Mouse (Mus musculus): ENCODE measurements at regions not wholly inside any gene's neighbourhood (a gene's known extent, or its start where the extent isn't known, plus 50 kb on each side); places are given as distances from the start of the nearest gene placed in this dataset.
"Not testable (repeated sequence)": the region's sequence is repeated elsewhere in the genome, so short reads cannot be mapped to it uniquely, and the experiment has no call there.

- no peaks in the 10 kb centered on the region for H3K36me3 ChIP-seq (ENCODE audit: insufficient read depth, low read length)
- peak; percentile 65 for ATAC-seq (ENCODE audit: low FRiP score, low TSS enrichment)
- H3K9ac ChIP-seq (replicated peaks; ENCODE audit: low read length) = no peak overlapping the region
- H3K9me3 ChIP-seq (ENCODE audit: low read length) = no peaks in the 10 kb centered on the region
- no peaks in the 10 kb centered on the region for H3K27me3 ChIP-seq (ENCODE audit: insufficient read depth, low read length)
- H3K4me2 ChIP-seq (replicated peaks; ENCODE audit: low read depth, low read length) = no peak overlapping the region
- 61% methylated on average over 6 of the region's 6 CpGs for WGBS
- H3K4me1 ChIP-seq (ENCODE audit: insufficient read depth, low read length) = no peaks in the 10 kb centered on the region
- H3K4me3 ChIP-seq (ENCODE audit: low read length) = no peak overlapping the region
- no peak overlapping the region for H3K27ac ChIP-seq (ENCODE audit: low read length)
These were observed 968.1 kb downstream of the Adgrl3 start for GRCm38 (mm10) chr5:81988069-81988468.

GRCm38 (mm10) chr5:82007955-82008354, 988.0 kb downstream of the Adgrl3 start:
- Histone ChIP-seq H3K27ac (ENCODE audit: low read length) (no peak overlapping the region), H3K9me3 (ENCODE audit: low read length) (no peaks in the 10 kb centered on the region), H3K4me2 (replicated peaks; ENCODE audit: low read depth, low read length) (no peak overlapping the region), H3K36me3 (ENCODE audit: insufficient read depth, low read length) (no peaks in the 10 kb centered on the region), H3K27me3 (ENCODE audit: insufficient read depth, low read length) (no peaks in the 10 kb centered on the region), H3K4me3 (ENCODE audit: low read length) (no peak overlapping the region), H3K4me1 (ENCODE audit: insufficient read depth, low read length) (no peaks in the 10 kb centered on the region), H3K9ac (replicated peaks; ENCODE audit: low read length) (no peak overlapping the region)
- ATAC-seq (ENCODE audit: low FRiP score, low TSS enrichment) = no peak
- 83% methylated on average over 2 of the region's 2 CpGs for WGBS

GRCm38 (mm10) chr5:82024126-82024525, 1004.2 kb downstream of the Adgrl3 start:
- Histone ChIP-seq H3K9me3 (ENCODE audit: low read length) (no peaks in the 10 kb centered on the region), H3K4me3 (ENCODE audit: low read length) (no peak overlapping the region), H3K27ac (ENCODE audit: low read length) (no peak overlapping the region), H3K36me3 (ENCODE audit: insufficient read depth, low read length) (no peaks in the 10 kb centered on the region), H3K4me1 (ENCODE audit: insufficient read depth, low read length) (peaks cover 4% of the 10 kb centered on the region; the same call in 1 of the 2 replicates), H3K27me3 (ENCODE audit: insufficient read depth, low read length) (no peaks in the 10 kb centered on the region), H3K4me2 (replicated peaks; ENCODE audit: low read depth, low read length) (no peak overlapping the region), H3K9ac (replicated peaks; ENCODE audit: low read length) (no peak overlapping the region)
- ATAC-seq (ENCODE audit: low FRiP score, low TSS enrichment) = peak; percentile 82; the same call in 1 of the 2 replicates
- 58% methylated on average over 4 of the region's 4 CpGs for WGBS

DNA sequence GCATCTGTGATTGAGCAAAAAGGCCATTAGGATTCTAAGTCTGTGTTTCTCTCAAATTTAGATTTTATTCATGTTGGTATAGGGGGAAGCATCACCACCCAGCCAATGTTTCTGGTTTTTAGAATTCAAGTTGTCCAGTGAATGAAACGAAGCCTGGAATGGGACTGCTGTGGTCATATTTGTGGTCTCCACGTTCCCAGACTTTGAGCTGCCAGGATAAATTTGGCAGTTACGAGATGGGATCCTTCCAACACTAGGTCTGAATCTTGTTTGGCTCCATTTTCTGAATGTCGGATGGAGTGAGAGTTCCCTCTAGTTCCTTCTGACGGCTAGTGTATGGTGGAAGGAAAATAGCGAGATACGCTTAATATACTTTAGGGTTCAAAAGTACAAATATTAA, 1014.8 kb downstream of the Adgrl3 start:
- H3K27me3 ChIP-seq (ENCODE audit: insufficient read depth, low read length) = no peaks in the 10 kb centered on the region
- no peak for ATAC-seq (ENCODE audit: low FRiP score, low TSS enrichment)
- no peak overlapping the region for H3K9ac ChIP-seq (replicated peaks; ENCODE audit: low read length)
- H3K27ac ChIP-seq (ENCODE audit: low read length) = no peak overlapping the region
- no peaks in the 10 kb centered on the region for H3K4me1 ChIP-seq (ENCODE audit: insufficient read depth, low read length)
- H3K36me3 ChIP-seq (ENCODE audit: insufficient read depth, low read length) = no peaks in the 10 kb centered on the region
- H3K4me2 ChIP-seq (replicated peaks; ENCODE audit: low read depth, low read length) = no peak overlapping the region
- WGBS = 90% methylated on average over 7 of the region's 7 CpGs
- no peak overlapping the region for H3K4me3 ChIP-seq (ENCODE audit: low read length)
- H3K9me3 ChIP-seq (ENCODE audit: low read length) = no peaks in the 10 kb centered on the region

DNA sequence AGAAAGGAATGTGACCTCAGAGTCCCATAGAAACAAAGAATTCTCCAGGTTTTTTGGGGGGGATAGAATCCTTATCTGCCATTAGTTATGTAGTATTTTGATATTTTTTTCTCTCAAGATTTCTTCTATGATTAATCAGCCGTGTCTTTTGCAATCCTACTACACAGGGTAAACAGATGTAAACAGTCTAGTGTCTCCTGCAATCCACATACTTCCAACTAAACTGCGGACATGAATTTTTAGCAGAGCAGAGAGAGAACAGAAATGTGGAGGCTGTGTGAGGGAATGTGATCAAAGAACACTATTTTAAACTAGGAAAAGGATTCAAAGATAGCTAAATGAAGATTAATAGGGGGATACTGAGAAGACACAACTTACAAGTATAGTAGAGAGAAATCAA, 1026.2 kb downstream of the Adgrl3 start:
- Histone ChIP-seq H3K36me3 (ENCODE audit: insufficient read depth, low read length) (no peaks in the 10 kb centered on the region), H3K27ac (ENCODE audit: low read length) (no peak overlapping the region), H3K4me2 (replicated peaks; ENCODE audit: low read depth, low read length) (no peak overlapping the region), H3K4me3 (ENCODE audit: low read length) (no peak overlapping the region), H3K9ac (replicated peaks; ENCODE audit: low read length) (no peak overlapping the region), H3K9me3 (ENCODE audit: low read length) (no peaks in the 10 kb centered on the region), H3K4me1 (ENCODE audit: insufficient read depth, low read length) (no peaks in the 10 kb centered on the region), H3K27me3 (ENCODE audit: insufficient read depth, low read length) (no peaks in the 10 kb centered on the region)
- 68% methylated on average over 2 of the region's 2 CpGs for whole genome bisulfite sequencing
- no peak for ATAC-seq (ENCODE audit: low FRiP score, low TSS enrichment)

DNA sequence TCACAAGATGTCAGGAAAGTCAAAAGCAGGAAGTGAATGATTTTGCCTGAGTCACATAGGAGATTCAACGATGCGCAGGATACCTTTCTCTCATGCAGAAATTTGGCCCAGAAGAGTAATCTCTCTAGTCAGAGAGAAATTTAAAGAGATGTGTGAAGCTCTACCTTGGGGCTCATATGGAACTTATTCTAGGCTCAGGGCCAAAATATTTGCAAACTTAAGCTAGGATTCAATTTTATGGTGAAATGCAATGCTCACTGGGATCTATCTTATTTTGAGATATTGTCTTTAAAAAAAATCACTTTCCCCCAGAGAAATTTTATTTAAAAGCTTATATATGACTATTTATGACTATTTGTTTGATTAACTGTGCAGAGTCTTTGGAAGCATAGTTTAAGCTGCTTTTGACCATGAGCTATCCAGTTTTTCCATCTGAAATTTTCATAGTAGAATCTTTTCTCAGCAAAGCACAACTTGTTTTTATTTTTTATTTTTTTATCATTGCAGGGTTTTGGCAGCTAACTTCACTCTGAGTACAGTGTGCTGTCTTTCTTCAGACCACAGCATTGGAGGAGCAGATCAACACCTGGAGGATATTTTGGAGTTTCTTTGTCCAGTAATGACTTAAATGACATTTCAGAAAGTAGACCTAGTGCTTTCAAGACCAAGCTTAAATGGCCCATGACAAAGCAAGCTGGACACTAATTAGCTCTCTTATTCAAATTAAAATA, 1039.3 kb downstream of the Adgrl3 start:
- no peaks in the 10 kb centered on the region for H3K27me3 ChIP-seq (ENCODE audit: insufficient read depth, low read length)
- no peak overlapping the region for H3K9ac ChIP-seq (replicated peaks; ENCODE audit: low read length)
- H3K4me1 ChIP-seq (ENCODE audit: insufficient read depth, low read length) = no peaks in the 10 kb centered on the region
- peaks cover 6% of the 10 kb centered on the region; the same call in 1 of the 2 replicates for H3K9me3 ChIP-seq (ENCODE audit: low read length)
- ATAC-seq (ENCODE audit: low FRiP score, low TSS enrichment) = no peak
- H3K27ac ChIP-seq (ENCODE audit: low read length) = no peak overlapping the region
- H3K4me3 ChIP-seq (ENCODE audit: low read length) = no peak overlapping the region
- WGBS = 87% methylated on average over 2 of the region's 2 CpGs
- H3K4me2 ChIP-seq (replicated peaks; ENCODE audit: low read depth, low read length) = no peak overlapping the region
- H3K36me3 ChIP-seq (ENCODE audit: insufficient read depth, low read length) = no peaks in the 10 kb centered on the region

DNA sequence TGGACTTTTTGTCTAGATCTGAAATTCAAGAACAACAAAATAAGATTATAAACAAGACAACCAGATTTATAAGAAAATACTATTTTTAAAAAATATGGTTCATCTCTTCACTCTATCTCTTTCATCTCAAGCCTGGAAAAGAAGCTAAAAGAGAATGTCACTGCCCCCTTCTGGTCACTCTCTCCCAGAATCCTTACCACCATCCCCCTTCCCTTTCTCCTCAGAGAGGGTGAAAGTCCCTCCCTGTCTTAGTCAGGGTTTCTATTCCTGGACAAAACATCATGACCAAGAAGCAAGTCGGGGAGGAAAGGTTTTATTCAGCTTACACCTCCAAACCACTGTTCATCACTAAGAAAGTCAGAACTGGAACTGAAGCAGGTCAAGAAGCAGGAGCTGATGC, 1040.7 kb downstream of the Adgrl3 start:
- Histone ChIP-seq H3K36me3 (ENCODE audit: insufficient read depth, low read length) (no peaks in the 10 kb centered on the region), H3K27me3 (ENCODE audit: insufficient read depth, low read length) (no peaks in the 10 kb centered on the region)

DNA sequence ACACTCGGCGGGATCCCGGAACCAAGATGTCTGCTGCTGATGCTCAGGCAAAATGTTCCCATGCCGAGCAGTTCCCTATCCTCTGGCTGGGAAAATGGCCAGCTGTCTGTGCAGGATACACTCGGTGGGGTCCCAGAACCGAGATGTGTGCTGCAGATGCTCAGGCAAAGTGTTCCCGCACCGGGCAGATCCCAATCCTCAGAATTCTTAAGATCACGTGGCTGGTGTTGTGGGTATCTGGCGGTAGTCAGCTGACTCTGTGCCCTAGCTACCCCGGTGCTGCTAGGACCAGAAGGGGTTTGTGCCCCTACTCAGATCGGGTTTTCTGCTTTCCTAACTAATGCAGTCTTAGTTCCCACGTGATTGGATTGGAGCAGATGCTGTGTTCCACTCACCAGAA, 1049.3 kb downstream of the Adgrl3 start:
- H3K27ac ChIP-seq (ENCODE audit: low read length) = not testable (repeated sequence)
- 88% methylated on average over 13 of the region's 13 CpGs for WGBS

More for the DNA sequence above, 1040.7 kb downstream of the Adgrl3 start:
- Histone ChIP-seq H3K4me3 (ENCODE audit: low read length) (no peak overlapping the region), H3K9me3 (ENCODE audit: low read length) (peaks cover 6% of the 10 kb centered on the region; the same call in 1 of the 2 replicates), H3K4me1 (ENCODE audit: insufficient read depth, low read length) (no peaks in the 10 kb centered on the region), H3K9ac (replicated peaks; ENCODE audit: low read length) (no peak overlapping the region), H3K4me2 (replicated peaks; ENCODE audit: low read depth, low read length) (no peak overlapping the region), H3K27ac (ENCODE audit: low read length) (no peak overlapping the region)
- WGBS = 52% methylated on average over 1 of the region's 1 CpGs
- no peak for ATAC-seq (ENCODE audit: low FRiP score, low TSS enrichment)

DNA sequence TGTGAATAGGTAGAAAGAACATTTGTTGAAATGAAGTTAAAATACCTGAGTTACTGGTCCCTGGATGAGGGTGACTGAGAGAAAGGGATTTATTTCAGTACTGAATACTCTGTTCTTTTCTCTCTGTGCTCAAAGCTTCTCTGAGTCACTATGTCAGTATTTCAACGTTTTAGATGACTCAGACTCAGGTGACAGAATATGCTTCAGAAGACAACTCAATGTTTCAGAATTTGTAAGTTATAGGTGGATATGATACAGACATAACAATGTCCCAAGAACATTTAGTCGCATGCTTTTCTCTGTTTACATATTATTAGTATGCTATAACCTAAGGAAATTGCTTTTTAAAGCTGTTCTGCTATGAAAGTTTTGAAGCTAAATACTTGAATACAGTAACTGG, 1069.5 kb downstream of the Adgrl3 start:
- Histone ChIP-seq H3K4me1 (ENCODE audit: insufficient read depth, low read length) (no peaks in the 10 kb centered on the region), H3K4me3 (ENCODE audit: low read length) (no peak overlapping the region), H3K4me2 (replicated peaks; ENCODE audit: low read depth, low read length) (no peak overlapping the region), H3K9ac (replicated peaks; ENCODE audit: low read length) (no peak overlapping the region), H3K9me3 (ENCODE audit: low read length) (no peaks in the 10 kb centered on the region), H3K27ac (ENCODE audit: low read length) (no peak overlapping the region), H3K36me3 (ENCODE audit: insufficient read depth, low read length) (no peaks in the 10 kb centered on the region), H3K27me3 (ENCODE audit: insufficient read depth, low read length) (no peaks in the 10 kb centered on the region)
- WGBS = 72% methylated on average over 2 of the region's 2 CpGs
- ATAC-seq (ENCODE audit: low FRiP score, low TSS enrichment) = no peak

More for the DNA sequence above, 1049.3 kb downstream of the Adgrl3 start:
- H3K36me3 ChIP-seq (ENCODE audit: insufficient read depth, low read length); H3K27me3 ChIP-seq (ENCODE audit: insufficient read depth, low read length); H3K9ac ChIP-seq (replicated peaks; ENCODE audit: low read length); H3K4me1 ChIP-seq (ENCODE audit: insufficient read depth, low read length); H3K4me2 ChIP-seq (replicated peaks; ENCODE audit: low read depth, low read length); H3K9me3 ChIP-seq (ENCODE audit: low read length); ATAC-seq (ENCODE audit: low FRiP score, low TSS enrichment); H3K4me3 ChIP-seq (ENCODE audit: low read length): not testable (repeated sequence)

- Histone ChIP-seq H3K4me3 (ENCODE audit: low read length) (no peak overlapping the region), H3K4me1 (ENCODE audit: insufficient read depth, low read length) (no peaks in the 10 kb centered on the region), H3K9me3 (ENCODE audit: low read length) (no peaks in the 10 kb centered on the region), H3K9ac (replicated peaks; ENCODE audit: low read length) (no peak overlapping the region), H3K4me2 (replicated peaks; ENCODE audit: low read depth, low read length) (no peak overlapping the region), H3K36me3 (ENCODE audit: insufficient read depth, low read length) (no peaks in the 10 kb centered on the region), H3K27me3 (ENCODE audit: insufficient read depth, low read length) (no peaks in the 10 kb centered on the region), H3K27ac (ENCODE audit: low read length) (no peak overlapping the region)
- no peak for ATAC-seq (ENCODE audit: low FRiP score, low TSS enrichment)
- WGBS = 85% methylated on average over 6 of the region's 6 CpGs
These were observed 1083.3 kb downstream of the Adgrl3 start for GRCm38 (mm10) chr5:82103056-82103807.

Data from kidney, embryonic 16.5 days (tissue).